Comparison of ENCODE assay signal across 10 mouse cellular contexts in the genomic region with DNA sequence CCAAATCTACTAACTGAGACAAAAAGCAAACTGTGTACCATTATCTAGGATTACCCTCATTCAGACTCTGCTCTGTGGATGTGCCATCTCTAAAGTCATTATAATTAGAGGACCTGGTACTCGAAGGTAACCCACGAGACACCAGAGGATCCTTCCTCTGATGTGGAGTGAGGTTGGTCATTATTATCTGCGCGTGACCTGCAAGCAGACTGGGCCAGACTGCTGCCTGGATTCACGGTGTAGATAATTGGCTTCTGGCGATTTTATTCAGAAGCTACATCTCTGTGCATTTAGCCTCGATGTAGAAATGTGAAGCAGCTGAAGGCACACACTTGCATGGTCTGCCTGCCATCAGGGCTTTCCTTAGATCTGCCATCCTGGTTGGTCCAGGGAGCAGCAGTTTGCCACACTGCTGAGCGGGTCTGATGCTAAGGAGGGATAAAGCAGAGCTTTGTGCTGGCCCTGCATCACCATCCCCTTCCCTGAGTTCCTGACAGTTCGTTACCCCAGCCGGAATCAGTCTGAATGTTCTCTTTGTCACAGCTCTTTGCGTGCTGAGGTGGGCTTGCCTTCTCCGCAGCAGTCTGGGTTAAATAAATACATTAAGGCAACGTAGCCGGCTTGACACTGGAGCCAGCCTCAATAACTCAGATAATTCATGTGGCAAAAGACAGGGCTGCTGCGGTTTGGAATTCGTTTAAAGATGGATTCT.
DNase-seq lines count a peak whose midpoint lies in the region; ATAC-seq and TF ChIP-seq lines count a peak whose summit lies in the region.
"Had no signal": no experiment of that assay in that cellular context is flagged by ENCODE, and none has a peak within 500 bp of the region (broad histone marks: within the 10 kb centered on the region; RNA-seq: fewer than 3 reads in every experiment).

No protein-coding gene starts in this region.

- 33% methylated on average over 16 of the region's 16 CpGs for WGBS in embryonic facial prominence, embryonic 10.5 days
- WGBS in hindbrain, embryonic 14.5 days, result 23% methylated on average over 16 of the region's 16 CpGs
- WGBS in midbrain, embryonic 14.5 days, result 18% methylated on average over 16 of the region's 16 CpGs

- H3K27me3 ChIP-seq in embryonic facial prominence, embryonic 10.5 days (replicated peaks; ENCODE audit: low read depth, poor library complexity, severe bottlenecking), result no peaks in the 10 kb centered on the region
- no peaks in the 10 kb centered on the region for H3K27me3 ChIP-seq in hindbrain, embryonic 14.5 days (ENCODE audit: control insufficient read depth, insufficient read depth, low read length)
- H3K27me3 ChIP-seq in midbrain, embryonic 14.5 days (ENCODE audit: control insufficient read depth, insufficient read depth, low read length), result no peaks in the 10 kb centered on the region
- H3K27me3 ChIP-seq: heart, embryonic 15.5 days had no signal

- no peaks in the 10 kb centered on the region for H3K9me3 ChIP-seq in ES-E14 (ENCODE audit: control insufficient read depth, insufficient read depth, low read depth, low read length)
- peaks cover 7% of the 10 kb centered on the region for H3K9me3 ChIP-seq in embryonic facial prominence, embryonic 10.5 days
- H3K9me3 ChIP-seq in hindbrain, embryonic 14.5 days (ENCODE audit: control insufficient read depth, low read length), result peaks cover 8% of the 10 kb centered on the region
- H3K9me3 ChIP-seq in midbrain, embryonic 14.5 days (ENCODE audit: control insufficient read depth, low read length), result peaks cover 6% of the 10 kb centered on the region; the same call in 1 of the 2 replicates
- H3K9me3 ChIP-seq: heart, embryonic 15.5 days had no signal

- H3K36me3 ChIP-seq in ES-E14 (ENCODE audit: control insufficient read depth, insufficient read depth, low read length, poor library complexity, severe bottlenecking), result no peaks in the 10 kb centered on the region
- H3K36me3 ChIP-seq in embryonic facial prominence, embryonic 10.5 days (replicated peaks), result no peaks in the 10 kb centered on the region
- no peaks in the 10 kb centered on the region for H3K36me3 ChIP-seq in hindbrain, embryonic 14.5 days (replicated peaks; ENCODE audit: control insufficient read depth, insufficient read depth)
- no peaks in the 10 kb centered on the region for H3K36me3 ChIP-seq in midbrain, embryonic 14.5 days (ENCODE audit: control insufficient read depth, insufficient read depth, low read length)
- H3K36me3 ChIP-seq: heart, embryonic 15.5 days had no signal

- no peak for ATAC-seq in hindbrain, embryonic 14.5 days (ENCODE audit: low FRiP score)
- peak; percentile 37; the same call in 1 of the 2 replicates for ATAC-seq in midbrain, embryonic 14.5 days (ENCODE audit: low FRiP score, low TSS enrichment)

- in situ Hi-C loops in ES-E14 (cut with MboI; ENCODE audit: low sequenced_read_pairs in 2 of 2, unreplicated experiment in 2 of 2), result no loop called here

- H3K4me3 ChIP-seq in ES-E14 (ENCODE audit: insufficient read depth in 1 of 2, low read depth in 1 of 2, low read length in 2 of 2, poor library complexity in 1 of 2, severe bottlenecking in 1 of 2), result no peak overlapping the region
- H3K4me3 ChIP-seq in embryonic facial prominence, embryonic 10.5 days, result no peak overlapping the region
- H3K4me3 ChIP-seq in hindbrain, embryonic 14.5 days (replicated peaks; ENCODE audit: low read length), result no peak overlapping the region
- no peak overlapping the region for H3K4me3 ChIP-seq in midbrain, embryonic 14.5 days (replicated peaks; ENCODE audit: low read depth, low read length)
- H3K4me3 ChIP-seq: heart, embryonic 15.5 days had no signal

- 0 out of 2 replicates have a peak overlapping the region, but pooled peaks have one; percentile 9 for H3K4me2 ChIP-seq in hindbrain, embryonic 14.5 days (replicated peaks)
- H3K4me2 ChIP-seq in midbrain, embryonic 14.5 days (ENCODE audit: low read length), result peak overlapping the region; percentile 14; the same call in 1 of the 2 replicates
- H3K4me2 ChIP-seq: heart, embryonic 15.5 days had no signal

- no peaks in the 10 kb centered on the region for H3K4me1 ChIP-seq in ES-E14 (ENCODE audit: control insufficient read depth in 2 of 2, insufficient read depth in 2 of 2, low read length in 2 of 2, poor library complexity in 1 of 2)
- H3K4me1 ChIP-seq in embryonic facial prominence, embryonic 10.5 days, result peaks cover 17% of the 10 kb centered on the region
- H3K4me1 ChIP-seq in hindbrain, embryonic 14.5 days (replicated peaks; ENCODE audit: control insufficient read depth, insufficient read depth, low read length), result peaks cover 13% of the 10 kb centered on the region; the same call in 1 of the 2 replicates
- peaks cover 13% of the 10 kb centered on the region for H3K4me1 ChIP-seq in midbrain, embryonic 14.5 days (ENCODE audit: control insufficient read depth, insufficient read depth, low read length)
- H3K4me1 ChIP-seq: heart, embryonic 15.5 days had no signal

- DNase-seq in ES-E14 (ENCODE audit: low read depth, low spot score), result no peak
- peak; percentile 51 for DNase-seq in embryonic facial prominence, embryonic 10.5 days (ENCODE audit: low spot score)
- peak; percentile 38 for DNase-seq in hindbrain, embryonic 14.5 days (ENCODE audit: low spot score)
- peak; percentile 64 for DNase-seq in midbrain, embryonic 14.5 days
- DNase-seq in adrenal gland, adult (ENCODE audit: inconsistent age in 2 of 2, low spot score in 1 of 2), result no peak
- DNase-seq in layer of hippocampus, adult 18-20 months (ENCODE audit: low spot score in 2 of 2), result no peak
- no peak for DNase-seq in yolk sac, embryonic 10.5 days (ENCODE audit: low spot score)
- no peak for DNase-seq in layer of hippocampus, adult 9-10 months (ENCODE audit: low spot score)
- DNase-seq: adrenal gland, postnatal 25 days had no signal

- H3K9ac ChIP-seq in ES-E14 (ENCODE audit: insufficient read depth, low read depth, low read length, poor library complexity, severe bottlenecking), result no peak overlapping the region
- H3K9ac ChIP-seq in hindbrain, embryonic 14.5 days, result peak overlapping the region; percentile 16; the same call in 1 of the 2 replicates
- peak overlapping the region; percentile 10; the same call in 1 of the 2 replicates for H3K9ac ChIP-seq in midbrain, embryonic 14.5 days (replicated peaks; ENCODE audit: low read length)
- H3K9ac ChIP-seq: heart, embryonic 15.5 days had no signal

- peak overlapping the region; percentile 38; the same call in 1 of the 2 replicates for H3K27ac ChIP-seq in ES-E14 (ENCODE audit: insufficient read depth, low read depth, low read length, poor library complexity, severe bottlenecking)
- peak overlapping the region; percentile 77 for H3K27ac ChIP-seq in embryonic facial prominence, embryonic 10.5 days (replicated peaks)
- peak overlapping the region; percentile 62 for H3K27ac ChIP-seq in hindbrain, embryonic 14.5 days
- H3K27ac ChIP-seq in midbrain, embryonic 14.5 days (replicated peaks; ENCODE audit: low read depth, low read length), result peak overlapping the region; percentile 68
- H3K27ac ChIP-seq: heart, embryonic 15.5 days had no signal

TF ChIP-seq in ES-E14, 5 proteins besides CTCF, POLR2A, EP300 and RAD21:
- no peak for TF ChIP-seq HCFC1 (IDR thresholded peaks at IDR 0.05; ENCODE audit: borderline replicate concordance, insufficient read depth, low read length)
TF ChIP-seq in ES-E14: peak in this region for 0.

Comparison
In these comparisons a context has a peak if more than half of its experiments do, and no peak if none do; other contexts are left out.
1. DNase-seq: peak in embryonic facial prominence, embryonic 10.5 days (single experiment), hindbrain, embryonic 14.5 days (single experiment) and midbrain, embryonic 14.5 days (single experiment); none in ES-E14 (single experiment), adrenal gland, adult (0 of 2), layer of hippocampus, adult 18-20 months (0 of 2), yolk sac, embryonic 10.5 days (single experiment) and layer of hippocampus, adult 9-10 months (single experiment).
2. Peak in every context shown above with its lines, with median percentiles within 50 percentile points of each other: H3K27ac ChIP-seq.